ENCODE assay signal across 9 mouse cellular contexts in the genomic region with DNA sequence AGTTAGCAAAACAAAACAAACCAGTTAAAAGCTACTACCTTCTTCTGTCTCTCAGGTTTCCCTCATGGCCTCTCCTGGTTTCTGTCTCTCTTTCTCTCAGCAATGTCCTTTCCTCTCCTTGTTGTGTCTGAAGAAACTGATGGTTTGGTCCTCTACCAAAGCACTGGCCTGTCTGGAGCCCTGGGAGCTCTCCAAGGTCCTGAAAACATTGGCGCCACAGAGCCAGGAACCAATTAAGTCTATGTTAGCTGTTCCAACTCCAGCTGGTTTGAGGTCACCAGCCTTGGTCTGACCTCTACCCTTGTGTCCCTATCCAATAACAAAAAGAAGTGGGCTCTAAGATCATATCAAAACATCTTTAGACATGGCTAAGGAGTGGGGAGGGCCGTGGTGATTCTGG. TPM values are rescaled to one million over a fixed set of nuclear protein-coding genes. Genes with fewer than 3 reads are reported as not detected.
DNase-seq lines count a peak whose midpoint lies in the region; ATAC-seq and TF ChIP-seq lines count a peak whose summit lies in the region.
"Had no signal": no experiment of that assay in that cellular context is flagged by ENCODE, and none has a peak within 500 bp of the region (broad histone marks: within the 10 kb centered on the region; RNA-seq: fewer than 3 reads in every experiment).

No protein-coding gene starts in this region.

- H3K27ac ChIP-seq in ES-E14 (ENCODE audit: insufficient read depth, low read depth, low read length, poor library complexity, severe bottlenecking), result no peak overlapping the region
- no peak overlapping the region for H3K27ac ChIP-seq in cerebellum, adult 2 months (ENCODE audit: insufficient read depth, low read length)
- no peak overlapping the region for H3K27ac ChIP-seq in forebrain, postnatal 0 days (ENCODE audit: low read depth, low read length)
- no peak overlapping the region for H3K27ac ChIP-seq in kidney, embryonic 15.5 days

- peak; percentile 56 for DNase-seq in 3T3-L1 (ENCODE audit: low read depth, low spot score)
- peak; percentile 74 for DNase-seq in ES-E14 (ENCODE audit: low read depth, low spot score)
- DNase-seq in cerebellum, adult 2 months, result peak; percentile 21 to 29
- peak; percentile 21 for DNase-seq in forebrain, postnatal 0 days
- DNase-seq in testis, postnatal 14 days (ENCODE audit: low spot score), result peak; percentile 60
- DNase-seq in right cerebral cortex, adult 18-20 months, result no peak

- peak overlapping the region; percentile 58 for H3K4me2 ChIP-seq in forebrain, postnatal 0 days (ENCODE audit: low read depth)
- peak overlapping the region; percentile 90; the same call in 1 of the 2 replicates for H3K4me2 ChIP-seq in kidney, embryonic 15.5 days

- no peaks in the 10 kb centered on the region for H3K36me3 ChIP-seq in ES-E14 (ENCODE audit: control insufficient read depth, insufficient read depth, low read length, poor library complexity, severe bottlenecking)
- no peaks in the 10 kb centered on the region for H3K36me3 ChIP-seq in forebrain, postnatal 0 days (ENCODE audit: insufficient read depth)
- H3K36me3 ChIP-seq in kidney, embryonic 15.5 days, result no peaks in the 10 kb centered on the region

- H3K27me3 ChIP-seq in cerebellum, adult 2 months (ENCODE audit: control insufficient read depth, insufficient read depth, low read length), result no peaks in the 10 kb centered on the region
- H3K27me3 ChIP-seq in forebrain, postnatal 0 days (ENCODE audit: insufficient read depth, low read length), result no peaks in the 10 kb centered on the region
- H3K27me3 ChIP-seq in kidney, embryonic 15.5 days, result no peaks in the 10 kb centered on the region

- no peaks in the 10 kb centered on the region for H3K4me1 ChIP-seq in ES-E14 (ENCODE audit: control insufficient read depth in 2 of 2, insufficient read depth in 2 of 2, low read length in 2 of 2, poor library complexity in 1 of 2)
- H3K4me1 ChIP-seq in cerebellum, adult 2 months (ENCODE audit: control insufficient read depth, insufficient read depth, low read length), result no peaks in the 10 kb centered on the region
- 0 out of 2 replicates have a peak, but pooled peaks cover 3% of the 10 kb centered on the region for H3K4me1 ChIP-seq in forebrain, postnatal 0 days (ENCODE audit: insufficient read depth)
- peaks cover 11% of the 10 kb centered on the region for H3K4me1 ChIP-seq in kidney, embryonic 15.5 days

- in situ Hi-C loops in ES-E14 (cut with MboI; ENCODE audit: low sequenced_read_pairs in 2 of 2, unreplicated experiment in 2 of 2), result no loop called here

- 21% methylated on average over 2 of the region's 2 CpGs for WGBS in cerebellum, adult 2 months
- WGBS in forebrain, postnatal 0 days, result 21% methylated on average over 2 of the region's 2 CpGs
- 6% methylated on average over 2 of the region's 2 CpGs for WGBS in kidney, embryonic 15.5 days

- no peaks in the 10 kb centered on the region for H3K9me3 ChIP-seq in ES-E14 (ENCODE audit: control insufficient read depth, insufficient read depth, low read depth, low read length)
- H3K9me3 ChIP-seq in forebrain, postnatal 0 days (ENCODE audit: low read length), result no peaks in the 10 kb centered on the region
- H3K9me3 ChIP-seq in kidney, embryonic 15.5 days (replicated peaks), result no peaks in the 10 kb centered on the region

- peak overlapping the region in 1 of 2 experiments; percentile 60; a peak in 1 of 4 replicates for H3K4me3 ChIP-seq in ES-E14 (ENCODE audit: insufficient read depth in 1 of 2, low read depth in 1 of 2, low read length in 2 of 2, poor library complexity in 1 of 2, severe bottlenecking in 1 of 2)
- peak overlapping the region; percentile 60 for H3K4me3 ChIP-seq in cerebellum, adult 2 months (replicated peaks; ENCODE audit: insufficient read depth, low read depth, low read length)
- H3K4me3 ChIP-seq in forebrain, postnatal 0 days (ENCODE audit: low read depth, low read length), result peak overlapping the region; percentile 49
- no peak overlapping the region for H3K4me3 ChIP-seq in kidney, embryonic 15.5 days (replicated peaks)

- H3K9ac ChIP-seq in ES-E14 (ENCODE audit: insufficient read depth, low read depth, low read length, poor library complexity, severe bottlenecking), result no peak overlapping the region
- peak overlapping the region; percentile 54; the same call in 1 of the 2 replicates for H3K9ac ChIP-seq in forebrain, postnatal 0 days
- H3K9ac ChIP-seq in kidney, embryonic 15.5 days, result no peak overlapping the region

- no peak for TF ChIP-seq POLR2A in cerebellum, adult 2 months (IDR thresholded peaks at IDR 0.05; ENCODE audit: borderline replicate concordance, insufficient read depth, low read length)

- no peak for TF ChIP-seq CTCF in cerebellum, adult 2 months (IDR thresholded peaks at IDR 0.05; ENCODE audit: borderline replicate concordance, insufficient read depth, low read depth, low read length)
- no peak for TF ChIP-seq CTCF in forebrain, postnatal 0 days (IDR thresholded peaks at IDR 0.05; ENCODE audit: low read depth)

- no peak for ATAC-seq in forebrain, postnatal 0 days
- peak; percentile 85 for ATAC-seq in kidney, embryonic 15.5 days (replicated peaks; ENCODE audit: low FRiP score)
- ATAC-seq in megakaryocyte progenitor cell, adult 5-6 weeks (replicated peaks; ENCODE audit: poor library complexity), result peak; percentile 48; the same call in 1 of the 2 replicates

TF ChIP-seq in ES-E14, 5 proteins besides CTCF, POLR2A, EP300 and RAD21:
- TF ChIP-seq ZC3H11A (IDR thresholded peaks at IDR 0.05; ENCODE audit: borderline replicate concordance, low read depth, low read length) (no peak), MAFK (IDR thresholded peaks at IDR 0.05; ENCODE audit: insufficient read depth, low read depth, low read length) (no peak), ZNF384 (IDR thresholded peaks at IDR 0.05; ENCODE audit: low read depth, low read length) (no peak), CHD2 (IDR thresholded peaks at IDR 0.05; ENCODE audit: low read depth, low read length) (no peak), HCFC1 (IDR thresholded peaks at IDR 0.05; ENCODE audit: borderline replicate concordance, insufficient read depth, low read length) (no peak)

RNA-seq across cellular contexts. Expression of a gene that starts 1.3 kb away (rescaled TPM):
- total RNA-seq in ES-E14 (2012; rRNA removed), result 0.71 and 1.4 TPM in 2 replicates
- 103 and 124 TPM in 2 replicates for polyA plus RNA-seq in cerebellum, adult 2 months (2012; rRNA removed)
- total RNA-seq in forebrain, postnatal 0 days (2014; rRNA removed), result 25.7 and 26.6 TPM in 2 replicates
- 53.9 and 80.1 TPM in 2 replicates for polyA plus RNA-seq in forebrain, postnatal 0 days (2015; fragmentation: Nextera tagmentation; extraction: Ambion mirVana)
- 0.46 and 1.0 TPM in 2 replicates for polyA plus RNA-seq in kidney, embryonic 15.5 days (2015; fragmentation: Nextera tagmentation; extraction: Ambion mirVana)
- total RNA-seq in megakaryocyte progenitor cell, adult 5-6 weeks (2015), result not detected in 2 replicates
- total RNA-seq in megakaryocyte progenitor cell, adult 5-6 weeks (2017), result not detected in 2 replicates
- polyA plus RNA-seq: spleen, adult 2 months had no signal

Comparison
In these comparisons a context has a peak if more than half of its experiments do, and no peak if none do; other contexts are left out.
1. RNA of a gene that starts 1.3 kb away (total RNA-seq): 25.7 to 26.6 TPM in forebrain, postnatal 0 days; 0.71 to 1.4 TPM in ES-E14 and not detected in megakaryocyte progenitor cell, adult 5-6 weeks; every median in the first group is over 10 times any median in the second.